Mouse (Mus musculus) liver (tissue): ENCODE data around the gene Glud1.
"Not testable (repeated sequence)": the region's sequence is repeated elsewhere in the genome, so short reads cannot be mapped to it uniquely, and the experiment has no call there.

Source experiments
- DNase-seq: peaks from one replicate; pipeline ENCODE4 v3.0.0-alpha.2; 2020; ENCODE audit warnings: mixed read lengths

Gene Glud1

GRCm38 (mm10) chr14:34312339-34313048, 2.0 kb downstream of the Glud1 start:
- DNase-seq, result no peak

- no peak for DNase-seq
These were observed 3.1 kb downstream of the Glud1 start for GRCm38 (mm10) chr14:34313612-34314011.

GRCm38 (mm10) chr14:34314383-34314782, 3.9 kb downstream of the Glud1 start:
- DNase-seq, result not testable (repeated sequence)

- DNase-seq, result no peak
These were observed 4.3 kb downstream of the Glud1 start for GRCm38 (mm10) chr14:34314796-34315195.

GRCm38 (mm10) chr14:34316346-34316745, 5.8 kb downstream of the Glud1 start:
- no peak for DNase-seq

GRCm38 (mm10) chr14:34317431-34317830, 6.9 kb downstream of the Glud1 start:
- DNase-seq, result no peak

- no peak for DNase-seq
These were observed 7.6 kb downstream of the Glud1 start for GRCm38 (mm10) chr14:34318113-34318512.

GRCm38 (mm10) chr14:34323576-34324085, 13.1 kb downstream of the Glud1 start:
- no peak for DNase-seq

GRCm38 (mm10) chr14:34326606-34327005, 16.1 kb downstream of the Glud1 start:
- DNase-seq, result no peak

- no peak for DNase-seq
These were observed 17.1 kb downstream of the Glud1 start for GRCm38 (mm10) chr14:34327618-34328017.

GRCm38 (mm10) chr14:34330657-34331158, 20.2 kb downstream of the Glud1 start:
- no peak for DNase-seq

- DNase-seq, result no peak
These were observed 21.4 kb downstream of the Glud1 start for GRCm38 (mm10) chr14:34331886-34332285.

- no peak for DNase-seq
These were observed 21.9 kb downstream of the Glud1 start for GRCm38 (mm10) chr14:34332476-34332875.

GRCm38 (mm10) chr14:34339446-34339845, 28.9 kb downstream of the Glud1 start:
- no peak for DNase-seq

GRCm38 (mm10) chr14:34341993-34342392, 31.5 kb downstream of the Glud1 start:
- no peak for DNase-seq

GRCm38 (mm10) chr14:34343078-34343477, 32.6 kb downstream of the Glud1 start:
- DNase-seq, result no peak

- no peak for DNase-seq
These were observed 33.8 kb downstream of the Glud1 start for GRCm38 (mm10) chr14:34344361-34344760.

GRCm38 (mm10) chr14:34345771-34346566, 35.4 kb downstream of the Glud1 start:
- no peak for DNase-seq

- DNase-seq, result no peak
These were observed 36.6 kb downstream of the Glud1 start for GRCm38 (mm10) chr14:34347084-34347483.

- DNase-seq, result no peak
These were observed 37.8 kb downstream of the Glud1 start for GRCm38 (mm10) chr14:34348301-34348700.

GRCm38 (mm10) chr14:34349007-34349406, 38.5 kb downstream of the Glud1 start:
- DNase-seq, result peak; percentile 39

GRCm38 (mm10) chr14:34351660-34352059, 41.1 kb downstream of the Glud1 start:
- DNase-seq, result no peak

- DNase-seq, result no peak
These were observed 42.0 kb downstream of the Glud1 start for GRCm38 (mm10) chr14:34352523-34352922.

GRCm38 (mm10) chr14:34353326-34353725, 42.8 kb downstream of the Glud1 start:
- DNase-seq, result no peak
